Mouse (Mus musculus) liver, postnatal 0 days (tissue): ENCODE measurements at regions not wholly inside any gene's neighbourhood (a gene's known extent, or its start where the extent isn't known, plus 50 kb on each side); places are given as distances from the start of the nearest gene placed in this dataset.

Experiments used
- ATAC-seq: fragments of 200-750 bp; cut with Nextera tagmentation; 2 replicates; pipeline ENCODE4 v1.8.0; 2017; ENCODE audit warnings: mild to moderate bottlenecking, moderate library complexity
- DNase-seq: peaks from one replicate; pipeline ENCODE4 v3.0.0-alpha.2; 2016
- H3K27ac ChIP-seq: fragments of 300-500 bp; sonication (generic); 2 replicates; pipeline ENCODE4 v1.5.1; 2014; ENCODE audit warnings: antibody characterized with exemption, moderate library complexity, mild to moderate bottlenecking, low read depth
- H3K27me3 ChIP-seq: fragments of 300-500 bp; sonication (generic); 2 replicates; pipeline ENCODE4 v1.6.1; 2014; ENCODE audit warnings: low read length, control low read depth, mixed read lengths; ENCODE audit not compliant: insufficient read depth
- H3K36me3 ChIP-seq: fragments of 300-500 bp; sonication (generic); replicated peaks from 2 replicates; pipeline ENCODE4 v1.6.1; 2014; ENCODE audit warnings: mild to moderate bottlenecking, control low read depth, low read length, moderate library complexity, mixed read lengths; ENCODE audit not compliant: insufficient read depth
- H3K4me1 ChIP-seq: fragments of 300-500 bp; sonication (generic); 2 replicates; pipeline ENCODE4 v1.6.1; 2014; ENCODE audit warnings: antibody characterized with exemption, mild to moderate bottlenecking, control low read depth; ENCODE audit not compliant: insufficient read depth
- H3K4me2 ChIP-seq: fragments of 300-500 bp; sonication (generic); 2 replicates; pipeline ENCODE4 v1.6.1; 2014; ENCODE audit warnings: low read depth, mild to moderate bottlenecking, low read length, moderate library complexity, mixed read lengths
- H3K4me3 ChIP-seq: fragments of 300-500 bp; sonication (generic); 2 replicates; pipeline ENCODE4 v1.5.1; 2014; ENCODE audit warnings: low read depth, low read length
- H3K9ac ChIP-seq: fragments of 300-500 bp; sonication (generic); replicated peaks from 2 replicates; pipeline ENCODE4 v1.6.1; 2014; ENCODE audit warnings: mild to moderate bottlenecking, moderate library complexity
- H3K9me3 ChIP-seq: fragments of 300-500 bp; sonication (generic); 2 replicates; pipeline ENCODE4 v1.6.1; 2016; ENCODE audit warnings: mild to moderate bottlenecking, control low read depth, low read length, mixed read lengths
- CTCF ChIP-seq: sonication (generic); IDR thresholded peaks from 2 replicates; pipeline ENCODE4 v1.5.1; 2016; ENCODE audit warnings: antibody characterized with exemption, low read depth
- EP300 ChIP-seq: IDR thresholded peaks from 2 replicates; pipeline ENCODE4 v1.6.1; 2016; ENCODE audit warnings: antibody characterized with exemption, low read depth, mild to moderate bottlenecking
- WGBS: fragments of 180-500 bp; shearing (Covaris S2); extraction: QIAGEN DNeasy Blood & Tissue Kit; methylation state at CpG from one replicate; pipeline ENCODE4 v1.1.7; 2014; ENCODE audit not compliant: insufficient replicate concordance; 5-methylcytosine and 5-hydroxymethylcytosine counted together

- no peak overlapping the region for H3K4me2 ChIP-seq
- no peaks in the 10 kb centered on the region for H3K27me3 ChIP-seq
- no peak overlapping the region for H3K9ac ChIP-seq
- TF ChIP-seq EP300 (no peak), CTCF (no peak)
- H3K4me3 ChIP-seq, result no peak overlapping the region
- H3K27ac ChIP-seq, result no peak overlapping the region
- DNase-seq (no peak), ATAC-seq (no peak)
- H3K36me3 ChIP-seq, result no peaks in the 10 kb centered on the region
- H3K9me3 ChIP-seq, result no peaks in the 10 kb centered on the region
- H3K4me1 ChIP-seq, result no peaks in the 10 kb centered on the region; the same call in 1 of the 2 replicates
- WGBS, result 78% methylated on average over 10 of the region's 10 CpGs
Measured at GRCm38 (mm10) chr9:102410666-102411065, 56.2 kb upstream of the Ephb1 start.

GRCm38 (mm10) chr9:102406017-102406416 lies 51.5 kb upstream of the Ephb1 start:
- H3K9ac ChIP-seq, result no peak overlapping the region
- peak; percentile 91 for ATAC-seq
- peak; percentile 78 for DNase-seq
- no peak overlapping the region for H3K4me3 ChIP-seq
- H3K27ac ChIP-seq, result peak overlapping the region; percentile 66
- no peaks in the 10 kb centered on the region for H3K36me3 ChIP-seq
- WGBS, result 34% methylated on average over 8 of the region's 8 CpGs
- H3K4me2 ChIP-seq, result no peak overlapping the region
- TF ChIP-seq CTCF (no peak), EP300 (no peak)
- no peaks in the 10 kb centered on the region for H3K9me3 ChIP-seq
- H3K4me1 ChIP-seq, result peaks cover 6% of the 10 kb centered on the region
- H3K27me3 ChIP-seq, result no peaks in the 10 kb centered on the region
